Mouse (Mus musculus) liver, embryonic 14.5 days (tissue): ENCODE results near the gene Inhbb. TPM values are rescaled to one million over a fixed set of nuclear protein-coding genes. Genes with fewer than 3 reads are reported as not detected.

Experiments
- ATAC-seq: fragments of 200-750 bp; cut with Nextera tagmentation; 2 replicates; pipeline ENCODE4 v1.8.0; 2017; ENCODE audit warnings: moderate number of reproducible peaks, mild to moderate bottlenecking, moderate library complexity; ENCODE audit not compliant: insufficient read depth
- DNase-seq, 3 experiments: peaks; one replicate each; pipeline ENCODE4 v3.0.0-alpha.2; 2012 to 2013; ENCODE audit warnings: low read depth in 3 of 3, low spot score in 3 of 3
- H3K27ac ChIP-seq: fragments of 300-500 bp; sonication (generic); 2 replicates; pipeline ENCODE4 v1.5.1; 2014; ENCODE audit warnings: moderate library complexity, mild to moderate bottlenecking, control low read depth, inconsistent platforms
- H3K27me3 ChIP-seq: fragments of 300-500 bp; sonication (generic); 2 replicates; pipeline ENCODE4 v1.6.1; 2014; ENCODE audit warnings: mild to moderate bottlenecking, low read length, moderate library complexity; ENCODE audit not compliant: control insufficient read depth, insufficient read depth
- H3K36me3 ChIP-seq: fragments of 300-500 bp; sonication (generic); replicated peaks from 2 replicates; pipeline ENCODE4 v1.6.1; 2014; ENCODE audit warnings: low read depth; ENCODE audit not compliant: control insufficient read depth, insufficient read depth
- H3K4me1 ChIP-seq, 2 experiments: fragments of 200-500 bp in 1 of 2; fragments of 300-500 bp in 1 of 2; sonication (generic) in 1 of 2; replicated peaks; 2 replicates each; pipeline ENCODE4 v1.6.1; 2012 to 2014; ENCODE audit warnings: antibody characterized with exemption in 1 of 2, inconsistent platforms in 1 of 2, low read length in 1 of 2; ENCODE audit not compliant: control insufficient read depth in 2 of 2, insufficient read depth in 2 of 2
- H3K4me2 ChIP-seq: fragments of 300-500 bp; sonication (generic); 2 replicates; pipeline ENCODE4 v1.6.1; 2014; ENCODE audit warnings: low read depth, mild to moderate bottlenecking, control low read depth, moderate library complexity
- H3K4me3 ChIP-seq, 2 experiments: fragments of 200-500 bp in 1 of 2; fragments of 300-500 bp in 1 of 2; sonication (generic) in 1 of 2; 2 replicates each; pipeline ENCODE4 v1.5.1; 2012 to 2014; ENCODE audit warnings: low read depth in 2 of 2, low read length in 2 of 2, mild to moderate bottlenecking in 2 of 2, control low read depth in 1 of 2, inconsistent platforms in 1 of 2, moderate library complexity in 1 of 2; ENCODE audit not compliant: insufficient read depth in 1 of 2
- H3K9ac ChIP-seq: fragments of 300-500 bp; sonication (generic); replicated peaks from 2 replicates; pipeline ENCODE4 v1.6.1; 2014; ENCODE audit warnings: mild to moderate bottlenecking, control low read depth, moderate library complexity
- H3K9me3 ChIP-seq: fragments of 300-500 bp; sonication (generic); 2 replicates; pipeline ENCODE4 v1.6.1; 2016; ENCODE audit warnings: low read length, mixed read lengths; ENCODE audit not compliant: control insufficient read depth
- CTCF ChIP-seq: IDR thresholded peaks from 2 replicates; pipeline ENCODE4 v1.5.1; 2016; ENCODE audit warnings: antibody characterized with exemption, low read depth, control low read depth
- EP300 ChIP-seq: IDR thresholded peaks from 2 replicates; pipeline ENCODE4 v1.6.1; 2016; ENCODE audit warnings: antibody characterized with exemption, low read depth
- WGBS: fragments of 180-500 bp; shearing (Covaris S2); extraction: QIAGEN DNeasy Blood & Tissue Kit; methylation state at CpG from one replicate; pipeline ENCODE4 v1.1.7; 2014; ENCODE audit not compliant: insufficient replicate concordance; 5-methylcytosine and 5-hydroxymethylcytosine counted together
- polyA plus RNA-seq, 2 experiments: library from polyadenylated mRNA; depleted of rRNA in 1 of 2; stranded (reverse) in 1 of 2; unstranded in 1 of 2; fragments of >200 nt; fragmentation: Nextera tagmentation in 1 of 2; extraction: Ambion mirVana in 1 of 2; gene quantifications; 2 replicates each; pipeline versions ENCODE4 v1.2.1 to v1.2.3; 2012 to 2014

Gene Inhbb
- polyA plus RNA-seq, 2 experiments, result 0.03 to 0.08 TPM

GRCm38 (mm10) chr1:119391311-119391710, 30.7 kb downstream of the Inhbb start:
- Histone ChIP-seq H3K27ac (no peak overlapping the region), H3K36me3 (no peaks in the 10 kb centered on the region), H3K4me1 (no peaks in the 10 kb centered on the region), H3K9me3 (no peaks in the 10 kb centered on the region), H3K27me3 (no peaks in the 10 kb centered on the region), H3K4me3 (no peak overlapping the region), H3K9ac (no peak overlapping the region), H3K4me2 (no peak overlapping the region)
- ATAC-seq (no peak), DNase-seq (no peak)
- TF ChIP-seq EP300 (no peak), CTCF (no peak)
- WGBS, result 38% methylated on average over 3 of the region's 3 CpGs

- TF ChIP-seq EP300 (no peak), CTCF (no peak)
- ATAC-seq, result no peak
- WGBS, result 35% methylated on average over 4 of the region's 4 CpGs
These were observed 31.4 kb downstream of the Inhbb start for GRCm38 (mm10) chr1:119390676-119391075.

GRCm38 (mm10) chr1:119389771-119390500, 32.1 kb downstream of the Inhbb start:
- Histone ChIP-seq H3K27ac (no peak overlapping the region), H3K36me3 (no peaks in the 10 kb centered on the region), H3K9ac (no peak overlapping the region), H3K4me1 (no peaks in the 10 kb centered on the region), H3K4me3 (no peak overlapping the region), H3K4me2 (no peak overlapping the region), H3K27me3 (no peaks in the 10 kb centered on the region), H3K9me3 (no peaks in the 10 kb centered on the region)
- DNase-seq, result no peak
- no peak for TF ChIP-seq CTCF
- no peak for TF ChIP-seq EP300
- ATAC-seq, result no peak
- WGBS, result 36% methylated on average over 7 of the region's 7 CpGs

More at GRCm38 (mm10) chr1:119390676-119391075, 31.4 kb downstream of the Inhbb start:
- H3K9ac ChIP-seq, result no peak overlapping the region
- H3K27me3 ChIP-seq, result no peaks in the 10 kb centered on the region
- no peaks in the 10 kb centered on the region for H3K36me3 ChIP-seq
- H3K4me1 ChIP-seq, result no peaks in the 10 kb centered on the region
- H3K9me3 ChIP-seq, result no peaks in the 10 kb centered on the region
- no peak overlapping the region for H3K4me2 ChIP-seq
- no peak overlapping the region for H3K4me3 ChIP-seq
- H3K27ac ChIP-seq, result no peak overlapping the region
- no peak for DNase-seq

GRCm38 (mm10) chr1:119388664-119389396, 33.2 kb downstream of the Inhbb start:
- no peaks in the 10 kb centered on the region for H3K27me3 ChIP-seq
- no peaks in the 10 kb centered on the region for H3K36me3 ChIP-seq
- no peaks in the 10 kb centered on the region for H3K4me1 ChIP-seq
- H3K4me2 ChIP-seq, result no peak overlapping the region
- 9% methylated on average over 19 of the region's 19 CpGs for WGBS
- no peak for DNase-seq
- ATAC-seq, result no peak
- no peak overlapping the region for H3K4me3 ChIP-seq
- H3K27ac ChIP-seq, result no peak overlapping the region
- TF ChIP-seq EP300 (no peak), CTCF (no peak)
- no peak overlapping the region for H3K9ac ChIP-seq
- no peaks in the 10 kb centered on the region for H3K9me3 ChIP-seq

GRCm38 (mm10) chr1:119386306-119386705, 35.7 kb downstream of the Inhbb start:
- no peaks in the 10 kb centered on the region for H3K4me1 ChIP-seq
- H3K27me3 ChIP-seq, result no peaks in the 10 kb centered on the region
- TF ChIP-seq CTCF, result no peak
- no peak for TF ChIP-seq EP300
- ATAC-seq (no peak), DNase-seq (no peak)
- no peak overlapping the region for H3K4me3 ChIP-seq
- H3K27ac ChIP-seq, result no peak overlapping the region
- no peaks in the 10 kb centered on the region for H3K9me3 ChIP-seq
- no peaks in the 10 kb centered on the region for H3K36me3 ChIP-seq
- WGBS, result 36% methylated on average over 3 of the region's 3 CpGs
- H3K9ac ChIP-seq, result no peak overlapping the region
- H3K4me2 ChIP-seq, result no peak overlapping the region
